Mouse (Mus musculus) retina, postnatal 1 day (tissue): ENCODE data around the gene Litaf.

Experiments used
- DNase-seq: peaks from one replicate; pipeline ENCODE4 v3.0.0-alpha.2; 2012

The Litaf gene

DNA sequence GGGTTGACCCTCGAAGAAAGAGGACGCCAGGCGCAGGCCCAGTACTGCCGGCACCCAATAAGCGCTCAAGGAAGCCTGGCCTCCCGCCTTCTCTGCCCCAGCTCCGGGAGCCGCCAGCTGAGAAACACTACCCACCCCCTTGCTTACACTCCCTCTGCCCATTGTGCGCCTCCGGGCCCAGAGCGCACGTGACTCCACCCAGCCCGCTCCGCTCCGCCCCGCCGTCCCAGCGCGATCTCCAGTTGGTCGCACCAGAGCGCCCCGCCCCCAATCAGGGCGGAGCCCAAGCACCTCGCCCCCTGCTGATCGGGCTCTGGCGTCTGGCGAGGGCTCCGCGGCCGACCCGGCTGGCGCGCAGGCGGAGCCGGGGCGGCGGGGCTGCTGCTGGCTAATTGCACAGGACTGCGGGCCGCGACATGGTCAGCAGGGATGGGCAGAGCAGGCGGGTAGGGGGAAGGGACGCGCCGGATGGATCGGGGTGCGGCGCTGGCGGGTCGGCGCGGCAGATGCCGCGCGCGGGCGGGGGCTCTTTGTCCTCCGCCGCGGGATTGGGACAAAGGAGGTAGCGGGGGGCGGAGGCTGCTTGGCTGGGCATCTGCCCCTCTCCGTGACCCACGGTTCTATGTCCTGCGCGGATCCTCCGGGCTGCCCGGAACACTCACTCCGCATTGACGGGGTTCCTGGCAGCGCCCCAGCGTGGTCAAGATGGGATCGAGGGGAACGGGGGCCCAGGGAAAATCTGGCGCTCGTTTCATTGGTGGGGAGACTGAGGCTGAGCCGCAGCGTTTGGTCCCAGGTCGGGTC, at the start of gene Litaf:
Gene Litaf, minus strand, starts transcription at position 129 of the 804 bp plus-strand sequence.
- peak; percentile 99 for DNase-seq

GRCm38 (mm10) chr16:11109198-11109740, 43.3 kb upstream of the Litaf start:
- peak; percentile 64 for DNase-seq

- no peak for DNase-seq
Measured at GRCm38 (mm10) chr16:11104905-11105304, 38.9 kb upstream of the Litaf start.

GRCm38 (mm10) chr16:11097301-11097700, 31.3 kb upstream of the Litaf start:
- DNase-seq: peak; percentile 24

DNA sequence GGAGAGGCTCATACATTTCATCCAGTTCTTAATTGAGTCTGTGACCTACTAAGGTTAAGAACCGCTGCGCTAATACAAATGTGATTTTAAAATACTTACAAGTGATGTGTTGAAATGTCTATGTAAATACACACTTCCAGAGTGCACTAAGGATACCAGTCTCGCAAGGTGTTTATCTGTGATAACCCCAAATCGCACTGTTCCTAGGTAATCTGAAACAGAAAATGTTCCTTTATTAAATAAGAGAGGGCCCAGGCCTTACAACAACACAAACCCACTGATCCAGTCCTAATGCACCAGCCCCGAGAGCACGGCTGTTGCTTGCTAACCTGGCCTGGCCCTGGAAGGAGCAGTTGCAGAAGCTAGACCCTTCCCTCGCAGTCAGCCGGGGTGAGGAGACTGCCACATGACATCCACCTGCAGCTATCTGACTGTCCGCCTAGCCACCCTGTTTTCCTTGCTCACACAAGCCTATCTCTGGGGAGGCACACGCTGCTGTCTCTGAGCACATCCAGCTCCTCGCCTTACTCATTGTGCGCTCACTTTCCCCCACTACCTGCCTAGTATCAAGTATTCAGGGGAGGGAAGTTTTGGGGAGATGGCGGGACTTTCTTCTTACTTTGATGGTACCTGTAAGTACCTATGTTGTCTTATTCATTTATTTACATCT, 27.9 kb upstream of the Litaf start:
- DNase-seq: no peak

GRCm38 (mm10) chr16:11092523-11092922, 26.6 kb upstream of the Litaf start:
- DNase-seq: no peak

DNA sequence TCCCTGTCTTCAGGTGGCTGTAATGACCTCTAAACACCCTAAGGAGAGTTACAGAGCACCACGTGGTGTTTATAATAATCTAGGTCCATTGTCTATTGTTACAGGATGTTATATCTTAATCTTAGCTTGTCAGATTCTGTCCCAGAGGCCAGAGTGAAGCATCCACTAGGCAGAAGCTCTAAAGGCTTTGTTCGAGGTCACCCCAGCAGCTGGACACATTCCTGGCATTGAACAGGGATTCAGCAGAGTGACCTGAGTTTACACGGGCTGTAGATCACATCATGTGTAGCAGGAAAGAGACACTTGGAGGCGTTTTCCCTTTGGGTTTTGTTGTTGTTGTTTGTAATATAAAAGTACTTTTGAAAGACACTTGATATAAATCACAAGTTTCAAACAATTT, 26.1 kb upstream of the Litaf start:
- no peak for DNase-seq

GRCm38 (mm10) chr16:11090836-11091570, 25.0 kb upstream of the Litaf start:
- peak; percentile 15 for DNase-seq

GRCm38 (mm10) chr16:11086856-11087588, 21.1 kb upstream of the Litaf start:
- peak; percentile 57 for DNase-seq

- no peak for DNase-seq
Measured at GRCm38 (mm10) chr16:11086299-11086698, 20.3 kb upstream of the Litaf start.

- no peak for DNase-seq
Measured at GRCm38 (mm10) chr16:11084181-11084580, 18.2 kb upstream of the Litaf start.

GRCm38 (mm10) chr16:11078216-11078869, 12.4 kb upstream of the Litaf start:
- no peak for DNase-seq

- no peak for DNase-seq
Measured at GRCm38 (mm10) chr16:11077601-11078201, 11.7 kb upstream of the Litaf start.

DNA sequence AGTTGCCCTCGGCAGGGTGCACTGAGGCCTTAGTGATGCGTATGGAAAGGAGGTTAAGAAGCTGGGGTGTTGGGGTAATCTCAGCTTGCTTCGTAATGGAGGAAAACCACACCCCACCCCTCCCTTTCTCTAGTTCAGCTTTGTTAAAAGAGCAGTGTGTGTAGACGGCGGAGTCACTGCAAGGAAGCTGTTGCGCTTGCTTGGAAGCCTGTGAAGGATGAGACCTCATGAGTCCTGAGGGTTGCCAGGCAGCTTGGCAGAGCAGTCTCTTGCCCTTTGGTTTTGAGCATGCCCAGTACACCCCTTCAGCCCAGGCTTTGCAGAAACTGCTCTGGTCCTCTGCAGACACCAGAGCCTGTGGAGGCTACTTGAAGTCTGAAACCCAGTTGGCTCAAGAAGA, 7.1 kb upstream of the Litaf start:
- DNase-seq: no peak

- no peak for DNase-seq
Measured at GRCm38 (mm10) chr16:11072454-11072853, 6.5 kb upstream of the Litaf start.

DNA sequence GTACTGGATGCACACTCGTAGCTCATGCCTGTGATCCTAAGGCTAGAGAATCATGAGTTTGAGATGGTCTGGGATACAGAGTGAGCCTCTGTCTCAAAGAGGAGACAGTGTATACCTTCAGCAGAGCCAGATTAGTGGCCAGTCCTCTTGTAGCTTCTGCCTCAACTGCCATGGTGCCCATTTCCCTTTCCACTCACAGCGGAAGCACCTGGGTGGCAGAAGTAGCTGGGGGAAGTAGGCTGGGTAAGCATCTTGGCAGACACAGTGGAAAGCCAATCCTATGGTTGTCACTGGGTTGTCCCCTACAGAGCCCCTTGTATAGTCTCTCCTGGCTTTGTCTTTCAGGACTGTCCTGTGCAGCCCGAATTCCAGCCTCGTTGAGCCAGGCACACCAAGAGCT, 5.9 kb upstream of the Litaf start:
- DNase-seq: no peak

- no peak for DNase-seq
Measured at GRCm38 (mm10) chr16:11071176-11071575, 5.2 kb upstream of the Litaf start.

DNA sequence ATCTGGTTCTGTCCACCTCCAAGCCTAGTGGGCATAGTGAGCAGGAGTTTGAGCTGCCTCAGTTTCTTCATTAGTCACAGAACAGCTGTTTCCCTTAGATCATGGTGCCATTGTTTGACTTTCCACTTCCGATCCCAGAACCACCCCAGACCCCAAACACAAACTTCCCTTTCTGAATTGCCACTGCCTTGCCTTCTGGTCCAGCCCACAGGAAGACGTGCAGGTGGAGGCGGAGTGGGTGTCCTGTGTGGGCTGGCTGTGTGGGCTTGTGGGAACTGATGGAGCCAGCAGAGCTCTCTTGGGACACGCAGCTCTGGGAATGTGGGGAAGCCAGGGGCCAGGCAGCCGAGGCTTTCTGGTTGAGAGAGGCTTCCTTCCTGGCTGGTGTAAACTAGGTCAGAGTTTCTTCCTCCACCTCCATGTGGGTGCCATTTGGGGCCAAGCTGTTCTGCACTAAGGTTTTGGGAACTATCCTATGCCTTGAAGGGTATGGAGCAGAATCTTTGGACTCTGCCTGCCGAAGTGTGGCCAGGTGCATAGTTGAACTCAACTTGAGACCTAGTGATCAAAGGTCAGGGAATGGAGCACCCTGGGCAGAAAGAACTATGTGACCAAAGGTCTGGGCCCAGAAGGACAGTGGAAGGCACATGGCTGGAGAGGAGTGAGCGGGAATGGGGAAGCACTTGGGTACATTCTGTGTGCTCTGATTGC, 3.9 kb upstream of the Litaf start:
- DNase-seq: no peak

DNA sequence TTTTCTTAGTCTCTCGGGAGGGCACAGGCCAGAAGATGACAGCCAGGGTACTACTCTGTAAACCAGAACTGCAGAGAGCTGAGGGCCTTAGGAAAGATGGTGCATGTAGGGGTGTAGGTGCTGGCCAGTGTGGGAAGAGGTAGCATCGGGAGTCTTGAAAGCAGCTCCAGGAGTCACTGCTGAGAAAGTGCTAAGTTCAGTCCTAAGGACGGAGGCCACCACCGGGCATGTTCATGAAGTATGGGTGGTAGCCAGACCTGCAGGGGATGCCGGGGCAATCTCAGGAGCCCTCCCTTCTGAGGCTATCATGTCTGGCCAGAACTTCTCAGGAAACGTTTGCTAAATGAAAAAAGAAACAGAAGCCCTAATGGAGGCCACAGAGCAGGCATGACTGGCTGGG, 3.3 kb upstream of the Litaf start:
- no peak for DNase-seq

DNA sequence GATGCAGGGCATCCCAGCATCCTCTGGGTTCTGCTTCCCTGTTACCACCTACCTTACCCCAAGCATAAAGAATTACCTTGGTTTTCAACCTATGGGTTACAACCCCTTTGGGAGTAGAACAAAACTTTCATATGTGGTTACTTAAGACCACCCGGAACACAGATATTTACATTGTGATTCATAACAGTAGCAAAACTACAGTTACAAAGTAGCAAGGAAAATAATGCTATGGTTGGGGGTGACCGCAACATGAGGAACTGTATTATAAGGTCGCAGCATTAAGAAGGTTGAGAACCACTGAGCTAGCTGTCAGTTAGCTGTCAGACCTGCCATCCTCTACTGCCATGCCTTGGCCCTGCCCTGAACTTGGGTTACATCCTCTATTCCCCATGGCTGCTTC, 2.7 kb upstream of the Litaf start:
- DNase-seq: no peak

DNA sequence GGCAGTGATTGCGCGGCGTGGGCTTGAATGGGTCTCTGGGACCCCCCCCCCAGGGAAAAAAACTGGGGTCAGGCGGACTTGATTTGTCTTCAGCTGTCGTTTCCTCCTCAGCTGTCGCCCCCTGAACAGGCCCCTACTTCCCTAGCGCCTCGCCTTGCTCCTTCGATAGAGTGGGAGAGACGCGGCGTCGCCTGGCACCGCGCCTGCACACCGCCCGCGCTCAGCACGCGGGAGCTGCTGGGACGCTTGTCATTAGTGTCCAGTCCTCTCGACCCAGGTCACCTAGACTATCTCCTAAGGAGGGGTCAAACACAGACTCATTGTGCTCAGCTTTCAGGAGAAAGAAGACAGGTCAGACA, 855 bp upstream of the Litaf start:
- DNase-seq: peak; percentile 86
